Mouse (Mus musculus) neutrophil, adult 5-6 weeks (primary cell): Measurements from ENCODE around the gene Srsf7. TPM values are rescaled to one million over a fixed set of nuclear protein-coding genes. Genes with fewer than 3 reads are reported as not detected.

Experiments
- ATAC-seq: fragments of 151-379, 151-347 bp; 2 replicates; pipeline ENCODE4 v1.8.0; 2017; ENCODE audit warnings: mild to moderate bottlenecking, moderate TSS enrichment; ENCODE audit not compliant: insufficient number of reproducible peaks, poor library complexity, low FRiP score, severe bottlenecking; ENCODE audit errors: extremely low read depth
- total RNA-seq: library from RNA; stranded (forward); fragments of 200-1000 nt; gene quantifications from 2 replicates; pipeline ENCODE4 v1.2.3, GENCODE M21; 2017

Srsf7 gene
- total RNA-seq, 1 experiment from 2014 or later: 294 TPM

- ATAC-seq: no peak
Measured at GRCm38 (mm10) chr17:80167436-80167835, 39.7 kb downstream of the Srsf7 start.

- ATAC-seq: no peak
Measured at GRCm38 (mm10) chr17:80166346-80166745, 40.8 kb downstream of the Srsf7 start.

- ATAC-seq: no peak
Measured at GRCm38 (mm10) chr17:80165741-80166140, 41.4 kb downstream of the Srsf7 start.

DNA sequence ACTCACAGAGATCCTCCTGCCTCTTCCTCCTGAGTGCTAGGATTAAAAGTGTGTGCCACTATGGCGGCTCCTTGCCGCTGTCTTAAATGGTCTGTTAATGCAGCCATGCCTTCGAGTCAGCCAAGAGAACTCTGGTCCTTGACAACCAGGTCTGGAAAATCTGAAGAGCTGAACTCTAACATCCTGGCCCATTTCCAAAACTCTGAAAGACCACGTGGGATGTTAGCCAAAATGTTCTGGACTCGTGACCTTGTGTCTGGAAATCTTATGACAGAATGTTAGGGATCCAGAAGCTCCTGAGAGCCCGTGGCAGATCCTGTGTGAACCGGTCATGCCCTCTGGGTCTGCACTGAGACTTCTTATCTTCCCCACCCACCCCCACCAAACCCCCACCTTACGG is 43.1 kb downstream of the Srsf7 start:
- ATAC-seq: no peak

GRCm38 (mm10) chr17:80160454-80160853 is 46.7 kb downstream of the Srsf7 start:
- no peak for ATAC-seq

GRCm38 (mm10) chr17:80157489-80157888 is 49.6 kb downstream of the Srsf7 start:
- no peak for ATAC-seq

- no peak for ATAC-seq
Measured at GRCm38 (mm10) chr17:80156905-80157304, 50.2 kb downstream of the Srsf7 start.

- ATAC-seq: no peak
Measured at GRCm38 (mm10) chr17:80153631-80154030, 53.5 kb downstream of the Srsf7 start.

DNA sequence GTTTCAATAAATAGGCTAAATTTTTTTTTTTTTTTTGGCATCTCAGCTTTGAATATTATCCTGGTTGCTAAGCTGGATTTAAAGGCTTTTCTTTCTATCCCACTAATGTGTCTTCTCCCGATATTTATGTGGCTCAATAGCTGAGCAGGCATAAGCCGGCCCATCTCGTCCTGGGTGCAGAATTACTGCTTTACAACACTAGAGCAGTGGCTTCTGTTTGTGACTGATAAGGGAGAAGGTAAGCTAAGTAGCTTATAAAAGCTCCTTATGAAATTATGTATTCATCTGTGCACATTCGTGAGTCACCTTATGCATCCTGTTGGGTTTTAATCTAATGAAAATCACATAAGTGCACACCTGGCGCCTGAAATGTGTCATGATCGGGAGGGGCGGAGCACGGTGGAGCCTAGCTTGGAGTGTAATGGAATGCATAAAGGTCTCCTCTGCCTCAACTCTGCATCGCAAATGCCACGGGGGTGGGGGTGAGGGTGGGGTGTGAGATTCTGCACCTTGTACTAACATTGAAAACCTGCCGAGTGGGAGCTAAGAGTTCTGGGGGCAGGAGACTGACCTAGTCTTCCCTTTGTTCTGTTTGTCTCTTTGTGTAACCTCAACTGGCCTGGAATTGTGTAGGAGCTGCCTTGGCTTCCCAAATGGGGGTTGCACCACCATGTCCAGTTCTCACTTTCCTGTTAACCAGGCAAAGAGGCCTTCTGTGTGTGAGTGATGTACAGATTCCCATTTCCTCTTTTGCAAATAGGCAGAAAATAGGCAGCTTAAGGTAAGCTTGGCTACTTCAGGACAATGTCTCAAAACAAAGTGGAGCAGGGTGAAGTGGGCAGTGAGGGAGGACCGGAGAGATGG is 54.1 kb downstream of the Srsf7 start:
- no peak for ATAC-seq

DNA sequence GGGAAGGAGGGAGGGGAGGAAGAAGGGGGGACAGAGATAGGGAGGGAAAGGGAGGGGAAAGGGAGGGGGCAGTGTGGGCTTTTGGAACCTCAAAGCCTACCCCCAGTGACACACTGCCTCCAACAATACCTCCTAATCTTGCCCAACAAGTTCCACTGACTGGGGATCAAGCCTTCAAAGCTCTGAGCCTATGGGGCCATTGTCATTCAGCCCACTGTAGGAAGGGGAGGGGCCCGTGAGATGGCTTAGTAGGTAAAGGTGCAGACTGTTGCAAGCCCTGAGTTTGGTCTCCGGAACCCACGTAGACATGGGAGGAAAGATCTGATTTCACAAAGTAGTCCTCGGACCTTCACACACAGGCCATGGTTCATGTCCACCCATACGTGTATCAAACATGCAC is 55.8 kb downstream of the Srsf7 start:
- ATAC-seq: no peak

Other genes with a start within 250 kb of the Srsf7 start
- gene Hnrnpll, start 145.0 kb downstream of the Srsf7 start, total RNA-seq: 64.2 and 73.1 TPM in 2 replicates
- gene Galm, start 79.8 kb downstream of the Srsf7 start, total RNA-seq: 10.8 and 15.5 TPM in 2 replicates
- gene Ttc39d, start 153 bp upstream of the Srsf7 start, total RNA-seq: not detected in 2 replicates
- gene Gemin6, start 17.1 kb upstream of the Srsf7 start, total RNA-seq: 6.6 and 8.3 TPM in 2 replicates
- gene Morn2, start 82.9 kb upstream of the Srsf7 start, total RNA-seq: 1.7 and 1.8 TPM in 2 replicates
- gene Dhx57, start 83.2 kb upstream of the Srsf7 start, total RNA-seq: 71.6 and 74.3 TPM in 2 replicates
- gene Arhgef33, start 100.1 kb upstream of the Srsf7 start, total RNA-seq: not detected in 2 replicates
- not detected in 2 replicates for gene Gm10190, start 166.2 kb upstream of the Srsf7 start, total RNA-seq